Mouse (Mus musculus): Measurements from ENCODE around the gene Stam2. TPM values are rescaled to one million over a fixed set of nuclear protein-coding genes. Genes with fewer than 3 reads are reported as not detected.
A peak's percentile ranks its signal among the peaks of the same experiment; 100 is the strongest.

Gene Stam2
- total RNA-seq, 2 experiments from 2014 or later, result 25.2 to 26.6 TPM

DNA sequence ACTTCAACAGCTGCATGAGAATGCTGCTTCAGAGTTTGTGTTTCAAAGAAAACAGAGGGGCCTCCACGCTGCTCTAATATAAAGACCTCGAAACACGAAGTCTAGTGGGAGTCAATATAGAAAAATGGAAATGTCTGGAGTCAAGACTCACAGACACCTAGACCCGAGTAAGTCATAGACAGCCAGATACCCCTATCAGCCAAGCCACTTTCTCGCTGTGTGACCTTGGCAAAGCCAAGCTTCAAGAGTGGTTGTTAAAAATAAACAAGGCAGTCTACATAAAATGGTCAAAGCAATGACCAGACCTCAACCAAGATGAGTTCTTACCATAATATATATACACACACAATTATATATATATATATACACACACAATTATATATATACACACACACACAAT, 25.0 kb downstream of the Stam2 start:
- no peak for TF ChIP-seq CTCF (IDR thresholded peaks at IDR 0.05)
- Histone ChIP-seq H3K27ac (no peak overlapping the region), H3K4me3 (no peak overlapping the region)
- intact Hi-C loops (cut with DNase I), result loop anchor here (10.0 kb wide), 1 partner anchor 82 kb away; no protein-coding TSS in a partner anchor
- no peak for DNase-seq (ENCODE audit: extremely low spot score in 1 of 2, low spot score in 2 of 2)

DNA sequence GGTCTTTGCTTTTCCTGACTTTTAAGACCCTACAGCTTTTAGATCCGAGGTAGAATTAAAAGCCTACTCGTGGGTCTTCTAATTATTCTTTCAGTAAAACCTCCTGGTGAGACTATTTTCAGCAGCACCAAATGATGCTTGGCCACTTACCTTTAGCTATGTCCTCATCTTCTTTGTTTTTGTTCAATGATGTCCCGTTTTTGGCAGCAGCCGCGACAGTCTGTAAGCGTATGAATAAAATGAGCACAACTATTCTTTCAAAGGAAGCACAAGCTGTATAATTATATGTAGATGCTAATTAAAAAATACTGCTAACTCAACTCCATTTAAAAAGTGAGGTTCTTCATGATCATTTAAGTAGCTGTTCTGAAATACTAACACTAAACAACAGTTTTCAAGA, 26.5 kb downstream of the Stam2 start:
- intact Hi-C loops (cut with DNase I), result loop anchor here (10.0 kb wide), 1 partner anchor 81 kb away; no protein-coding TSS in a partner anchor
- no peak for DNase-seq (ENCODE audit: extremely low spot score in 1 of 2, low spot score in 2 of 2)
- H3K4me3 ChIP-seq, result no peak overlapping the region
- peak overlapping the region; percentile 78 for H3K27ac ChIP-seq
- TF ChIP-seq CTCF (IDR thresholded peaks at IDR 0.05), result no peak

DNA sequence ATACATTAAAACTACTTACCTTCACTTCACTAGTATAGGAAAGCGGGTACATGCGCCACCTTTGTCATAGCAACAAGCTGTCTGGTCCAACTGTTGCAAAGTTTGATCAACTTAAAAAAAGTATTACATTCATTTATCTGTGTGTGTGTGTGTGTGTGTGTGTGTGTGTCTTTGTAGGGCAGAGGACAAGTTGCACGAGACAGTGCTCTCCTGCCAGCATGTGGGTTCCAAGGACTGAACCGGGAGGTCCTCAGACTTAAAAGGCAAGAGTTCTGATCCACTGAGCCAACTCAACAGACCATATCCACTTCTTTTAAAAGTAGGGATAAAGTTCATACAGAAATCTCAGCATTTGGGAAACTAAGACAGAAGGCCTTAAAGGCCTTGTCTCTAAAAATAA, 28.0 kb downstream of the Stam2 start:
- DNase-seq (ENCODE audit: extremely low spot score in 1 of 2, low spot score in 2 of 2), result no peak
- peak overlapping the region; percentile 78 for H3K27ac ChIP-seq
- no peak for TF ChIP-seq CTCF (IDR thresholded peaks at IDR 0.05)
- H3K4me3 ChIP-seq, result no peak overlapping the region
- intact Hi-C loops (cut with DNase I), result loop anchor here (10.0 kb wide), 1 partner anchor 79 kb away; no protein-coding TSS in a partner anchor

DNA sequence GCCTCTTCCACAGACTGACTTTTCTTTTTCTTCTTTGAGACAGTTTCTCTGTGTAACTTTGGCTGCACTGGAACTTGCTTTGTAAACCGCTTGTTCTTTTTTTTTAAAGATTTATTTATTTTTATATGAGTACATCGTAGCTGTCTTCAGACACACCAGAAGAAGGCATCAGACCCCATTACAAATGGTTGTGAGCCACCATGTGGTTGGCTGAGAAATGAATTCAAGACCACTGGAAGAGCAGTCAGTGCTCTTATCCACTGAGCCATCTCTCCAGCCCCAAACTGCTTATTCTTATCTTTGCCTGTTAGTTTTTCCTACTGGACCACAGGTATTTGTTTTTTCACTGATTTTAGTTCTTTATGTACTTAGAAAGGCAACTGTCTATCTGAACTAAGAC, 31.3 kb downstream of the Stam2 start:
- intact Hi-C loops (cut with DNase I), result loop anchor here (10.0 kb wide), 1 partner anchor 76 kb away; no protein-coding TSS in a partner anchor
- Histone ChIP-seq H3K4me3 (no peak overlapping the region), H3K27ac (no peak overlapping the region)
- TF ChIP-seq CTCF (IDR thresholded peaks at IDR 0.05), result no peak
- DNase-seq (ENCODE audit: extremely low spot score in 1 of 2, low spot score in 2 of 2), result no peak

DNA sequence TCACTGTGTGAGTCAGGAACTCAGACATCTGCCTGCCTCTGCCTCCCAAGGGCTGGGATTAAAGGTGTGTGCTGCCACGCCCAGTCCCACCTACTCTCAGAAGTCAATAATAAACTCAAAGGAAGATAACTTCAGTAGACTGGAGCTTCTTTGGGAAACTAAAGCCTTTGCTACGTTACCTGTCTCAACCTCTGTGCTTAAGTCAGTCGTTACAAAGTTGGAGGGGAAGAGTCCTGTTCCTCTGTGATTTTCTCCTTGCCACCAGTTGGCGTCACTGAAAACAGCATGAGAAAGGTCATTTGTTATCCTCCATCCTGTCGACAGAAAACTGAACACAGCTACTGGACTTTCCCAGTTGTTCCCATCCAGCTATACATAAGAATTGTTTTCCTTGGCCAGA, 32.7 kb downstream of the Stam2 start:
- TF ChIP-seq CTCF (IDR thresholded peaks at IDR 0.05), result no peak
- Histone ChIP-seq H3K27ac (no peak overlapping the region), H3K4me3 (no peak overlapping the region)
- intact Hi-C loops (cut with DNase I), result no loop called here
- DNase-seq (ENCODE audit: extremely low spot score in 1 of 2, low spot score in 2 of 2), result no peak

DNA sequence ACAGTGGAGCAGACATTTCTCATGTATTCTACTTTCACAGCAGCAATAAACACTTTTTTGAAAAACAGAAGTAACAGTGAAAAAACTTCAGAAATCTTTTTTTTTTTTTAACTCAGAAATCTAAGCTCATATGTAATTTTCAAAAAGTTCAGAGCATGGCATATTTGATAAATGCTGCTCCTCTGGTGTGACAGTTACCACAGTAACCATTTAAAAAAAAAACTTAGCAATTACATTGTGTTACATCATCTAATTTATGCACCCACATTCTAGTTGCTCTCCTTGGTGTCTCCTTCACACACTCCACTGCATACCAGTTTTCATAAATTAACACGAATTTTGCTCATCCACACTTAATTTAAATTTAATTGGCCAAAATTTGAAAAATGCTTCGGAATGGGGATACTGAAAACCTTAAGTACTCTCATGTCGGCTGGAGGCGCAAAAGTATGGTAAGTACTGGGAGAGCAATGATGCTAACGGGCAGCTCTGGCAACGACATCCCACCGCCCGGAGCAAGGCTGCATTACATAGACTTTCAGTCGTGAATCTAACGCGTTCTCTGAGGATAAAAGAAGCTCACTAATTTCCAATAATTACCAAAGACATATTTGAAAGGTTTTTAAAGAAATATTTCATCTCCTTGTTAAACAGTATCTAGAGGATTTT, 40.6 kb downstream of the Stam2 start:
- Histone ChIP-seq H3K27ac (no peak overlapping the region), H3K4me3 (no peak overlapping the region)
- intact Hi-C loops (cut with DNase I), result no loop called here
- TF ChIP-seq CTCF (IDR thresholded peaks at IDR 0.05), result no peak
- no peak for DNase-seq (ENCODE audit: extremely low spot score in 1 of 2, low spot score in 2 of 2)

DNA sequence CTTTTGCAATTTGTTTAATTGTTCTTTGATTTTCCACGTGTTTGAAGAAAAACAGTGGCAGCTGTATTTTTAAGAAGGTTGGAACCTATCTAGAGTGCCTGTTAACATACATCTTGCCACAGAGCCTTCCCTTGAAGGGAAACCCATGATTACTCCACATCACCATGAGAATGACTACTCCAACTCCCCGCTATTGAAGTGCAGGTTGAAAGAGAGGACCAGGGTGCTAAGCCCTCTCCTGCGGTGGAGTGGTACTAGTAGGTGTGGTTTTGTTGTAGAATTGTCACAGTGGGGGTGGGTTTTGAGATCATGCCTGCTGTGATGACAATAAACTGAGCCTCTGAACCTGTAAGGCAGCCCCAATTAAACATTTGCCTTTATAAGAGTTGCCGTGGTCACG, 41.7 kb downstream of the Stam2 start:
- Histone ChIP-seq H3K27ac (no peak overlapping the region), H3K4me3 (no peak overlapping the region)
- TF ChIP-seq CTCF (IDR thresholded peaks at IDR 0.05), result no peak
- intact Hi-C loops (cut with DNase I), result no loop called here
- DNase-seq (ENCODE audit: extremely low spot score in 1 of 2, low spot score in 2 of 2), result no peak

DNA sequence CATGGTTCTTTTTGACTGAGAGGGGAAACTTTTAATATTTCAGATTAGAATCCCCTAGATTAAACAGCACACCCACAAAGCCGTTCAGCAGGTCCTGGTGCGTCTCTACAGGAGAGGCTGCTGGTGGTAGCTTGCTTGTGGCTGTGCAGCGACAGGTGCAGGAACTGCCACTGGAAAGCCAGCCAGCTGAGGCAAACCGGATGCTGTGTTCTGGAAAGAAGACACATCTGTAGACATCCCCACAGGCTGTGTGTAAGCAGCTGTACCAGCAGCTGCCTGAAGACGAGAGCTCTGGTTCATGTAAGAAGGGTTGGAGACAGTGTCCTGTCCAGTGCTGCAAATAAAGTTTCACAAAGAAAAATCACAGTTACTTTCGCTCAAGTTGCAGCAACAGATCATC, 47.5 kb downstream of the Stam2 start:
- intact Hi-C loops (cut with DNase I), result no loop called here
- no peak for DNase-seq (ENCODE audit: extremely low spot score in 1 of 2, low spot score in 2 of 2)
- Histone ChIP-seq H3K4me3 (no peak overlapping the region), H3K27ac (no peak overlapping the region)
- no peak for TF ChIP-seq CTCF (IDR thresholded peaks at IDR 0.05)

DNA sequence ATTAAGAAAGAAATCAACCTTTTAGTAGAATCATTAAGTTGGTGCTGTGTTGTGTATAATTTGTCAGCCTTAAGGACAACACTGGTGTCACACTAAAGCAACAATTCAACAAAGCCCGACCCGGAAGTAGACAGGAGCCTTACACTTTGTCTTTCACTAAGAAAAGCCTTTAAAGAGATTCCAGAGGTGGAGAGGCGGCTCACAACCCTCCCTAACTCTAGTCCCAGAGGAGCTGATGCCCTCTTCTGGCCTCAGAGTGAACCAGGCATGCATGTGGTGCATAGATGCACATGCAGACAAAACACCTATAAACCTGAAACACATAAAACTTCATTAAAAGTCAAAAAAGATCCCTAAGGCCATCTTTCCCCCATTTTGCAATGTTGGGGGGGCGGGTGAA, 50.3 kb downstream of the Stam2 start:
- peak; percentile 25 for TF ChIP-seq CTCF (IDR thresholded peaks at IDR 0.05)
- Histone ChIP-seq H3K4me3 (no peak overlapping the region), H3K27ac (no peak overlapping the region)
- intact Hi-C loops (cut with DNase I), result no loop called here
- DNase-seq (ENCODE audit: extremely low spot score in 1 of 2, low spot score in 2 of 2), result no peak

DNA sequence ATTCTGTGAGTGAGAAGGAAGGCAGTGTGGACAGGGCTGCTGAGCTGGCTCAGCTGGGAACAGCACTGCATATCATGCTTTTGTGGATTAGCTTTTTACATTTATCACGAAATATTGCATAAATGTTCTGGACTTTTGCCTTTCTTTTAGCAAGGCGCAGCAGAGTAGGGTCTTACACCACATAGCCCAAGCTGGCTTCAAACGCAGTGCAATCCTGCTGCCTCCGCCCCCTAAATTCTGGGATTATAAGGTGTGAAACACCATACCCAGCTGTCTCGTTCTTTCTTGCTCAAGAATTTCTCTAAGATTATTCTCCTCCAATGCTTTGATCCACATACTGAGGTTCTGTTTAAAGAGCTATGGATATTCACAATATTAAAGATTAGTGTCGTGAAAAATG, 55.5 kb downstream of the Stam2 start:
- DNase-seq (ENCODE audit: extremely low spot score in 1 of 2, low spot score in 2 of 2), result no peak
- Histone ChIP-seq H3K27ac (no peak overlapping the region), H3K4me3 (no peak overlapping the region)
- intact Hi-C loops (cut with DNase I), result no loop called here
- no peak for TF ChIP-seq CTCF (IDR thresholded peaks at IDR 0.05)

DNA sequence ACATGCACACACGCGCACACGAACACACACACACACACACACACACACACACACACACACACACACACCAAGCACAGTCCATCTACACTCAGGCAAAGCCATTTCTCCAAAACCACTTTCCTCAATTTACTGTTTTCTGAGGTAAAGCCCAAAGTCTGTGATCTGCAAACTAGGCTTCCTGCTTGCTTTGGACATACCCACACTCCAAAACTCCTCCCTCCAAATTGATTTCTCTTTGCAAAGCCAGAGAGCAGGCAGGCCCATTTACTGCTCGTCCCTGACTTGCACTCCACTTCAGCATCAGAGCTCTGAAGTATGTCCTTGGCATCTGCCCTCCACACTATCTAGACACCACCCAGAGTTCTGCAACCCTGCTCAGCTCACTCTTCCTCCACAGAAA, 64.5 kb downstream of the Stam2 start:
- no peak overlapping the region; the same call in 1 of the 2 replicates for H3K27ac ChIP-seq

DNA sequence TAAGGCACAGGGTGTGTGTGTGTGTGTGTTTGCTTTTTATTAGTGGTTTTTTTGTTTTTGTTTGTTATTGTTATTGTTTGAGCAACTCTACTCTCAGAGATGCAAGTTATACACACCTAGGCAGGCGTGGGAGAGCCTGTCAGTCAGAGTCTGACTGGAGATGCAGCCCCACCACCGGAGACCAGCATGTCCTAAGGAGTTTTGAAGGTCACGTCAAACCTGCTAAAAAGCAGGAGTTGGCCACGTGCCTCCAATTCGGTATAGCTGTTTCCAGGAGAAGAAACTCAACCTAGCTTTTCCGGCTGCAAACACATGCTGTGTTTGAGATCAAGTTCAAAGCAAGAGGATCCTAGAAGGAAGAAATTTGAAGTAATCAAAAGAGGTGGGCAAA, 65.2 kb downstream of the Stam2 start:
- DNase-seq (ENCODE audit: extremely low spot score in 1 of 2, low spot score in 2 of 2), result no peak
- intact Hi-C loops (cut with DNase I), result no loop called here
- peak overlapping the region; percentile 36; the same call in 1 of the 2 replicates for H3K27ac ChIP-seq
- TF ChIP-seq CTCF (IDR thresholded peaks at IDR 0.05), result no peak
- no peak overlapping the region for H3K4me3 ChIP-seq

More for the DNA sequence above, 64.5 kb downstream of the Stam2 start:
- intact Hi-C loops (cut with DNase I), result no loop called here
- H3K4me3 ChIP-seq, result no peak overlapping the region
- no peak for TF ChIP-seq CTCF (IDR thresholded peaks at IDR 0.05)
- no peak for DNase-seq (ENCODE audit: extremely low spot score in 1 of 2, low spot score in 2 of 2)
